Mouse (Mus musculus) erythroid progenitor cell, adult 5-6 weeks (primary cell): ENCODE results near the gene Ace3. TPM values are rescaled to one million over a fixed set of nuclear protein-coding genes. Genes with fewer than 3 reads are reported as not detected.
"Not testable (repeated sequence)": the region's sequence is repeated elsewhere in the genome, so short reads cannot be mapped to it uniquely, and the experiment has no call there.

Experiments
- ATAC-seq: replicated peaks from 2 replicates; pipeline ENCODE4 v1.8.0; 2016; ENCODE audit warnings: moderate number of reproducible peaks, mild to moderate bottlenecking, moderate TSS enrichment, inconsistent platforms; ENCODE audit not compliant: poor library complexity, low FRiP score, severe bottlenecking
- total RNA-seq, 2 experiments: library from RNA; stranded (forward) in 1 of 2; stranded (reverse) in 1 of 2; fragments of 150-400 nt in 1 of 2; fragments of 186-747, 209-891 nt in 1 of 2; gene quantifications; 2 replicates each; pipeline versions ENCODE4 v1.2.3 to v1.2.4; 2015 to 2017; ENCODE audit warnings: low replicate concordance in 2 of 2

Ace3 gene
- total RNA-seq, 2 experiments from 2014 or later, result not detected

DNA sequence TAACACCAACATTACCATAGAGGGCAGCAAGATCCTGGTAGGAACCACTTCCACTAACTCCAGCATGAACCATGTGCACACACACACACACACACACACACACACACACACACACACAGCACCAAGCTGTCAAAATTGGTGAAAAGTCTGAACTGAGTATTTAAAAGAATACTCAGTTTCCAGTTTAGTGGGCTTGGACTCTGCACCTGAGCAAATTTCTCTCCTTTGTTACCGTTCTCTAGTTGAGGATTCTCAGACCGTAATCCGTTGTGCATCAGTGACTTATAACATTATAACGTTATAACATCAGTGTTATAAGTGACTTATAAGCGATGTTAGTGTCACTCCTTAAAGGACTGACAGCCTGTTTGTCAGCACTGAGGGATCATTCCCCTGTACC, 18.8 kb upstream of the Ace3 start:
- ATAC-seq, result no peak

DNA sequence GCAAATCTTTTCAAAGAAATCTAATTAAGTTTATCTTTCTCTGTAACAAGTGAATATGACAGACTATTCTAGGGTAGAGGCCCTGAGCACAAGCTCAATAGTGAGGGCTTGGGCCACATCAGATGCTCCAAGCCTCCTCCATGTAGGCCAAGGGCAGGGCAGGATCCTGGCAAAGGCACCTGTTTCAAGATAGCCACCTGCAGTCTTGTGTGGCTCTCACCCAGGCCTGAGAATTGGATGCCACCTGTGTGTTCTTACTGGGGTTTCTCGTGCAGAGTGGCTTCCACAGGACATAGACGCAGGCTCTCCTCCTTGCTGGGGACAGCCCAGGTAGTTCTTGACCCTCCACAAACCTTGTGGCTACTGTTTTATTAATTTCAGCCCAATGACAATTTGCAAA, 16.2 kb upstream of the Ace3 start:
- ATAC-seq, result no peak

DNA sequence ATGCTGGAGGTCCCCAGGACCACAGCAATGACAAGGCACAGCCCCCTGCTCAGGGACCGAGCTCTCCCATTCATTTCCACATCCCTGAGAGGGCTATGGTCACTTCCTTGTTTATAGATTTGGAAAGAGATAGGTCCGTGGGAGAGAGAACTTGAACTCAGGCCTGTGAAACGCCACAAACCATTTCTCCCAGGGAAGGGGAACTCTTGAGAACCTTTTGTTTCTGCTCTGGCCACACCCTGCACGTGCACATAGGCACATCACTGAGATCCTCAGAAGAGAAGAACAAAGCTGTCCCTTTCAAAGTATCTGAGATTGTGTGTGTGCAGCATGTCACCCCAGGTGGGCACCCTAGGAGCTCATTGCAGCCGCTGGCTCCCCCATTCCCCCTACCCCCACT, 15.8 kb upstream of the Ace3 start:
- ATAC-seq, result no peak

DNA sequence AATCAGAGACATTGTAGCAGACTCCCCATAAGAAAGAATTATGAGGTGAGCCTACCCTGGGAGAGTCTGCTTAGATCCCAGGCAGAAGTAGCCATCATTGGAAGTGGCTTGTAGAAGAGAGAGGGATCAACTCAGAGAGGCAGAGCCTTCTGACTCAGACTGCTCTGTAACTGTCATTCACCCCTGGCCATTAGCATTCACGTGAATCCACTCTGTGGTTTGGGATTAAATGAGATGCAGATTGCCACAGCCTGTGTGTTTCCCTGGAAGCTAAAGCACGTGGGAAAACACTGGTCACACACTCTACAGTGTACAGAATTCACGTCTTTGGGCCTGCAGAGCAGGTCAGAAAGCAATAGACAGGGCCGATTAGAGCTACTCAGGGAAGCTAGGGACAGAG, 10.0 kb upstream of the Ace3 start:
- no peak for ATAC-seq

DNA sequence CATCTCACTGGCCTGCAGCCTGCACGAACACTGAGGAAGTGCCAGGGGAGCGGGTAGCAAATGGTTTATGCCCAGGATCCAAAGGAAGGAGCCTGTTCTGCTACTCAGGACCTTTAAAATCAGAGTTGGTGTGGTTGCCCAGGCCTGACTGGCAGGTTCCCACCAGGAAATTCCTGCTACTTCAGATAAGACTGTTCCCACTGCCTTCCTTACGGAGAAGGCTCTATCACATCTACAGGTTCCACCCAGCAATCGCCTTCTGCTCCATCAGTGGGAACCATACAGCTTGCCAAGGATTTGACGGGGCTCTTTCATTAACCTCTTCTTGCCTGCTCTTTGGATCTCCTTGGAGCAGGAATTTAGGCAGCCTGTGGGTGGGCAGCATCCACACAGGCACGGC, 7.0 kb upstream of the Ace3 start:
- no peak for ATAC-seq

DNA sequence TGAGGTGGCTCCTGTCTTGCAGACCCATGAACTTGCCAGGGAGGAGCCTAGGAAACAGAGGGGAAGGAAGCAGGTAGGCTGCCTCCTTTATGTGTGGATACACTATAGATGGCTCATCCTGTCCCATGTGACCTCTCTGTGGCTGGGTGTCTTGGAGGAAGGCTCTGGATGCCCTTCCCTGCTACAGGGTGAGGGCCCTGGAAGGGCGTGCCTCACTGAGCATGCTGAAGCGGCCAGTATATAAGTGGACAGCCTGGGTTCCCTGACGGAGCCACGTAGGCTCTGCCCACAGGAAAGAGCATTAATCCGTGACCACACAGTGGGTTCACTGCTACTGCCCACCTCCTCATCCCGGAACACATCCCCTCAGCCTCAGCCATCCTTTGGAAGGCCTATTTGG, 5.0 kb upstream of the Ace3 start:
- no peak for ATAC-seq

DNA sequence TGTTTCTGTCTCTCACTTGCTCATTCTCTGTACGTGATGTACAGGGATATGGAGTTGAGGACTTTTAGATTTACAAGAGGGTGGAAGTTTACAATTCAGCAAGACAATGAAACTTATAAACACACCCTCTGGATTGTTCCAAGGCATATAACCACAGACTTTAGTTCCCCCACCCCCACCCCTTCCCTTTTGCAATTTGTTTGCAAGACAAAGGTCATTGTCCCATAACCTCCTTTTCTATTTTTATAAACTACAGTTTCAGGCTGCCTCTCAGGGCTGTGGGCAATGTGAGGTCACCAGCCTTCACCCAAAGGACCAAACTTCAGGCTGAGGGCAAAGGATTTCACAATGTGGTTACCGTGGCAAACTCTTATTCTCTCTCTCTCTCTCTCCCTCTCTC, 4.2 kb upstream of the Ace3 start:
- no peak for ATAC-seq

DNA sequence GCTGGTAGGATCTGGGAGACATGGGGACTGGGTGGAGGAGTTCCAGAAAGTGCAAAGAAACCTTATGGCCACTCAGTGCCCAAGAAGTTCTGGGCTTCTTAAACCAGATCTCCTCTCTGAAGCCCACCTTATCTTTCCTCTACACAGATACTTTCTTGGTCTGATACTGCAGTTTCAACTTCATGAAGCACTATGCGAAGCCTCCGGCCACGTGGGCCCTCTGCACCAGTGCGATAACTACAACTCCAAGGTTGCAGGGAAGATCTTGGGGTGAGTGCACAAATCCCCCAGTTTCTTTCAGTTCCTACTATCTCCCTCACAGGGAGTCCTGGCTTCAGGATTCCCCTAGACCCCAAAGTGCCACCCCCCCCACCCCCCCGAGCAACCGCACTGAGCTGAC, 5.6 kb downstream of the Ace3 start:
- no peak for ATAC-seq

DNA sequence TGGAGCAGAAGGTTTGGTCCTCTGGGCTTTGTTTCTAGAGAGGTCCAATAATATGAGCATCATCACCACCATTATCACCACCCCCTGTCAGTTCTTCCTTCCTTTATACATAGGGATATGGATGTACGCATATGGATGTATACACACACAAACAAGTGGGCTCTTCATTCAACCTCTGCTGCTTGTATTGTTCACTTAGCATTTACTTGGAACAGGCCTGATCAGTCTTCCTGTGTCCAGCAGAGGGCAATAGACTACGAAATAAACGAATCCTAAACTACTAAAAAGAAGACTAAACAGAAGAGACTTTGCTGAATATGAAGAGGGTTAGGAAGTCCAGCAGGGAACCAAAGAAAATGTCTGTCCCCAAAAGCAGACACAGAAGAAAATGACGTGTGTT, 7.2 kb downstream of the Ace3 start:
- ATAC-seq, result no peak

DNA sequence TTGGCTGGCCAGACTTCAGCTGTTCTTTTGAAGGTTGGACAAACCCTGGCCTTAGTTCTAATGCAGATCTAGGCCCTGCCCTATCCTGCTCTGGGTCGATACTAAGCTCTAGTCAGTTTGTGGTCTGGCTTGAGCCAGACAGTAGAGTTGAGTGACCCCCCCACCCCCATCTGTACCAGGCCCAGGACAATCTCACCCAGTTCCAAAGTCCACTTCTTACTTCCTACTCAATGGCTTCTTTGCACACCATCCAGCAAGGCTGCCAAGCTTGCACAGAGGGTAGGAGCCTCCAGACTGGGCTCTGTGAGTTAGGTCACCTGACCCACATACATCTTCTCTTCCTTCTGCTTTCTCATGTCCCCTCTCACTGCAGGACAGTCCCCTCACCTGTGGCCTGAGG, 10.1 kb downstream of the Ace3 start:
- no peak for ATAC-seq

DNA sequence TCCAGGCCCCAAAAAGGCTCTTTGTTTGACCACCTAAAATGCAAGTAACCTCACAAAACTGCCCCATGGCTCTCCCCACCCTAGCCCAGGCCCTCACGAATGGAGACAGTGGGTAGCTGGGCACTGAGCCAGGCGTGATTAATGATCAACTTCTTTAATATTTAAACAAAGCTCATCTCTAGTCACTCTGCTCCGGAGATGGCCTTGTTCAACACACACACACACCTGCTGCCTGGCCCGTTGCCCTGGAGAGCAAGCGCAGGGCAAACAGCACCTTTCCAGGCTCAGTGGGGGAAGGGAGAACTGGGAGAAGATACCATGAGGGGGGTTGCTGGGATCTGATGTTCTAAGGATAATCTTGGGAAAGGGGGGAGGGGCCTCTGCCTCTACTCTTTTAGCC, 11.5 kb downstream of the Ace3 start:
- no peak for ATAC-seq

DNA sequence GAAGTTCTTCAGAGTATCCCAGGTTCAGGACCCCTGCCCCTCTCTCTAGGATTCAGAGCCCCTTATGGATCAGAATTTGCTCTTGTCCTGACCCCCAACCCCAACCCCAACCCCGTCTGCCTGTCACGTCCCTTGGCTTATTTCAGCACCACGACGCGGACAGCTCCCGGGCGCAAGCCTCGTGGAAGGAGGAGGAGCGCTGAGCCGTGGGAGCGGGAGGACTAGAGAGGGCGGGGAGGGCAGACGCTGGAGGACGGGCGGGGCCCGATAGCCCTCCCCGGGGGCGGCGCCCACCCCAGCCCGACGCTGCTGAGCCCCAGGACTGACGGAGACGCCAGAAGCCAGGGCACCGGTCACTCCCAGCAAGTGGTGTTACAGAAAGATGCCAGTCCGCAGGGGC, 13.3 kb downstream of the Ace3 start, which contains the start of gene Kcnh6:
TSS of gene Kcnh6 (plus strand) at position 304 of the 400 bp plus-strand sequence.
- ATAC-seq, result no peak

DNA sequence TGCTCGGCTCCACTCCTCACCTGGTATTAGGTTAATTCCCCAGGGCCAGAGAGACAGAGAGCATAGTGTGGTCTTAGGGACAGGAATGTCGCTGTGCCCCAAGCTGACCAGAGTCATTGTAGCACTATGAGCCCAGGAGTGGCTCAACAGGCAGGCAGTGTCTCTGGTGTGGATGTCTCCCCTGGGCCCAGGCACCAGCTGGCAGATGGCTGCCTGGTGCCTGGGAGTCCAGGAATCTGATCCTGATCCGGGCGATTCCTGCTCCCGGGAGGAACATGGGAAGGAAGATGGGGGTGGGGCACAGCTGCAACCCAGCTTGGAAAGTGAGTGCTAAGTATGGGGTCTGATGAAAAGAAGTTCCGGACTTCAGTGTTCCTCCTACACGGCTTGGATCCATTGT, 18.2 kb downstream of the Ace3 start:
- ATAC-seq, result no peak

DNA sequence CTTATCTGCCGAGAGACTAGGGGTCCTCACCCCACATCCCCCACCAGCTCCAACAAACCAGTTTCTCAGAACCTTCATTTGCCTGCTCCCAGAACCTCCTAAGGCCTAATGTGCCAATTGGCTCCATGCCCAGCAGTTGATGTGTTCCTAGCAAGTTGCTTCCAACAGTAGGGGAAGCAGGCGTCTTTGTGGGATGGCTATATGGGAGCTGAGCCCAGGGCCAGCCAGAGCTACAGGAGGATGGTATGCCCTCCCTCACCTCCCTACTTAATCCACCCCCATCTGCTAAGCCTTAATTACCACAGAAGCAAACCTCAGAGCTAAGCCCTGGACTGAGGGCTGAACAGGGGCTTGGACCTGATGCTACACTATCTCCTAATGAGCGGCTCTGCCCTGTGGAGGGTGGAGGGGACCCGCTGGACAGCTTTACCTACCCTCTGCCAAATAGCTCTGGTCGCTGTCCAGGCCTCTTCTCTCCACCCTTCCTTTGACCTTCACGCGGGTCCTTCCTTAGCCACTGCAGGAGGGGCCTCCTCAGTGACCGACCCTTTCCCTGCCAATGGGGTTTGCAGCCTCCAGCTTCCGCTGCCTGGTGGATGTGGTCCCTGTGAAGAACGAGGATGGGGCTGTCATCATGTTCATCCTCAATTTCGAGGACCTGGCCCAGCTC, 19.2 kb downstream of the Ace3 start:
- no peak for ATAC-seq

DNA sequence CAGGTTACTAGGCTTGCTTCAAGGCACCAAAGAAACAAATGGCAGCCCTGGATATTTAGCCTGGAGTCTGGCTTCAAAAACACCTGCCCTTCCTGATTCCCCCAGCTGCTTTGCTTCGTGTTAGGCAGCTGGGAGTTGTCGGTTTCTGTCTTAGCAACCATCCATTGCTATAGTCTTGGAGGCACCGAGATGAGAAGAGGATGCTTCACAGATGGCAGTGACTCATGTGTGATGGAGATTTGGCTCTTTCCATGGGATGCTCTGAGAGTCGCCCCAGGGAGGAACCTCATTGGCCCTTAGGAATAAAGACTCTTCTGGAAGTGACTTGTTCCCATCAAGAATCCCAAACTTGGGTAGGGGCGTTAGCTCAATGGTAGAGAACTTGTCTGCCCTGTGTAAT, 22.0 kb downstream of the Ace3 start:
- ATAC-seq, result no peak

DNA sequence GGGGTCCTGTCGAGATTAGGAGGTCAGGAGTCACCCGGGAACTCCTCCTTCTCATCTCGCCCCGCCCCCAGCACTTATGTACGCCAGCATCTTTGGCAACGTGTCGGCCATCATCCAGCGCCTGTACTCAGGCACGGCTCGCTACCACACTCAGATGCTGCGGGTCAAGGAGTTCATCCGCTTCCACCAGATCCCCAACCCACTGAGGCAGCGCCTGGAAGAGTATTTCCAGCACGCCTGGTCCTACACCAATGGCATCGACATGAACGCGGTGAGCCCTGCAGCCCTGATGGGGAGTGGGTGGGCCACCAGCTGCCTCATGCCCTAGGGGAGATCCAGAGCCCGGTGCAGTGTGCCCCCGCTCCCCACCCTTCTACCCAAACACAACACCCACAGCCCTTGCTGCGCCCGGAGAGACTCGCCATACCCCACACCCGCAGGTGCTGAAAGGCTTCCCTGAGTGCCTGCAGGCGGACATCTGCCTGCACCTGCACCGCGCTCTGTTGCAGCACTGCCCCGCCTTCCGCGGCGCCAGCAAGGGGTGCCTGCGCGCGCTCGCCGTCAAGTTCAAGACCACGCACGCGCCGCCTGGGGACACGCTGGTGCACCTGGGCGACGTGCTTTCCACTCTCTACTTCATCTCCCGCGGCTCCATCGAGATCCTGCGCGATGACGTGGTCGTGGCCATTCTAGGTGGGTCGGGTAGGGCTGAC, 25.7 kb downstream of the Ace3 start:
- ATAC-seq, result no peak

DNA sequence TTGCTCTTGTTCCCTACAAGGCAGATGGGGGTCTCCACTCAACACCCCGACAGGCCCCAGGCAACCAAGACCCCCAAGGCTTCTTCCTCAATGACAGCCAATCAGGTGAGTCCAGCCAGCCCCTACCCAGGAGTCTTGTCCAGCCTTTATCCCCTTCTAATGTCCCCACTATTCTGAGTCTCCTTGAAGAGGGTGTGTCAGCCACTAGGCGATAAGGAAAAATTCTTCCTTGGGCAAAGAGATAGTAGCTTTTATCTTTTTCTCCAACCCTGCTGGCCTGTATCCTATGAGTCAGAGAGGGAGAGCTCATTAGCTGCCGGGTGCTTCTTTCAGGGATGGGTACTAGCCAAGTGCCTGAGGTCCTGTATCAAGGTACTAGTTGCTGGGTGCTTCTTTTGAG, 31.3 kb downstream of the Ace3 start:
- 0 out of 2 replicates have a peak, but pooled peaks have one; percentile 40 for ATAC-seq

DNA sequence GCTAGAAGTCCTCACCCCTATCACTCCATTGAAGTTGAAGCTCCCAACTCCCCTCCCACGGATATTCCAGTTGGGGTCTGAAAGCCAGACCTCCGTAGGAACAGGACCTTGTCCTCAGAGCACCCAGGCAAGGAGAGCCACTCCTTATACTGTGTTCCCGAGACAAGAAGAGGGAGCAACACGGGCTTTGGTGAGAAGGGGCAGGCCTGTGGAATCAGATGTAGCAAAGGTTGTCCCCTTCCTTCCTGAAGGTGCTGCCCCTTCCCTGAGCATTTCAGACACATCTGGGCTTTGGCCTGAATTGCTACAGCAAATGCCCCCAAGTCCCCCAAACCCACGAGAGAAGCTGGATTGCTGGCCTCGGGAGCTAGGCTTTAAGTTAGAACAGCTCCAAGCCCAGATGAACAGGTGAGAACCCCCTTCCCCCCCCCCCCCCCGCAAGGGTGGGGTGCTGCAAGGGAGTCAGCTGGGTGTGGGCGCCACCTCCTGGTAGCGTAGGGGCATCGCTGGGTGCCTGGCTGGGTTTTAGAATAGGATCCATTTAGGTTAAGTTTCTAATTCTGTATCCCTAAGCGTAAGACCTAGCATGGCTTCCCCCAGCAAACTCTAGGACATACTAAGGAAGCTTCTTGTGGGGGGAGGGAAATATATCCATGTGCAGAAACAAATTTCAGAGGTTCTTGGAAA, 32.1 kb downstream of the Ace3 start:
- ATAC-seq, result peak; percentile 73

DNA sequence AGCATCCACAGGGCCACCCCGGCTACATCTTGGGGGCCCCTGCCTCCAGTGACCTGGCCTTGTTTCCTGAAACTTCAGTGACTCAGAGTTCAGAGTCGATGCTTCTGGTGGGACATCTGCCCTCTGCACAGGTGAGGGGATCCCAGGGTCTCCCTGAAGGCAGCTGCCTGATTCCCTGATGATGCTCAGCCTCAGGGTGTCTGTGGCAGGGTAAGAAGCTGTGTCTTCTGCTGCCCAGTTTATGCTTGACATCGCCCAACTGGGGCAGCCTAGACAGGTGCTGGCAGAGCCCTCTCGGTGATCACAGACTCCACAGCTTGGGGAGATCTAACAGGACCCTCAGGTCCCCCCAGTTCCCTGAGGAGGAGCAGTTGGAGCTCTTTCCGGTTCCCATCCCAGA, 33.1 kb downstream of the Ace3 start:
- ATAC-seq, result no peak; the same call in 1 of the 2 replicates

DNA sequence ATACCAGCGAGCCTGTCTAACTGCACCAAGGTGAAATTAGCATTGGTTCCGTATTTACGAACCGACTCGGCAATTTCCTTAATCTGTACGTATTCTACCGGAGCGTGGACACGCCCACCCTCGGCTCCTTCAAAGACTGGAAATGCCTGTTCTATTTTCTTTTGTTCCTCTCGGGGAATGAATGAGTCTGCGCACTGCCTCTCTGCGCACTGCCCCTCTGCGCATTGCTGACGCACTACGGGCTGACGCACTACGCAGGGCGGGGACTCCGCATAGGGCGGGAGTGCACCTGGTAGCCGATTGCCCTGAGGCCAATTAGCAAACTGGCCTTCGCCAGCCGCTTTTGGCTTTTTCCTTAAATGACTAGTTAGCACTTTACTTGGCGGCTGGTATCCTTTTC, 37.6 kb downstream of the Ace3 start:
- not testable (repeated sequence) for ATAC-seq

DNA sequence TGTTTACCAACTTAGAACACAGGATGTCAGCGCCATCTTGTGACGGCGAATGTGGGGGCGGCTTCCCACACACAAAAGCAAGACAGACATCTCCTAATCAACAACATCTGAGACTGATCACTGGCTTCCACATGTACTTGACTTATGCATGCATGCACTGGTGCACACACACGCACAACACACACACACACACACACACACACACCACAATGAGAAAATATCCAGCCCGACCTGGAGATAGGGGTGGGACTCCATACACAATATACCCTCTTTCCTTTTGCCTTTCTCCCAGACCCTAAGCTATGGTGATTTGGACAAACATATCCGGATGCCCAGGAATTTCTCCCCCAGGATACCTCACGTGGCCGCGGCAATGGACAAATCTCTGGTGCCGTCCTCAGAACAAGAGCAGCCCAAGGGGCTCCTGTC, 39.0 kb downstream of the Ace3 start:
- ATAC-seq, result peak; percentile 40
